Mouse (Mus musculus) heart, postnatal 0 days (tissue): Measurements from ENCODE around the gene Hnrnpul2. TPM values are rescaled to one million over a fixed set of nuclear protein-coding genes. Genes with fewer than 3 reads are reported as not detected.

Experiments used
- ATAC-seq: fragments of 200-750 bp; cut with Nextera tagmentation; 2 replicates; pipeline ENCODE4 v1.8.0; 2017; ENCODE audit warnings: low read depth, moderate number of reproducible peaks, moderate library complexity; ENCODE audit not compliant: insufficient read depth
- DNase-seq: peaks from one replicate; pipeline ENCODE4 v3.0.0-alpha.2; 2016; ENCODE audit warnings: low spot score
- H3K27ac ChIP-seq: fragments of 300-500 bp; sonication (generic); 2 replicates; pipeline ENCODE4 v1.5.1; 2014; ENCODE audit warnings: low read depth, mild to moderate bottlenecking
- H3K27me3 ChIP-seq: fragments of 300-500 bp; sonication (generic); 2 replicates; pipeline ENCODE4 v1.6.1; 2014; ENCODE audit warnings: low read length, mixed read lengths; ENCODE audit not compliant: control insufficient read depth, insufficient read depth
- H3K36me3 ChIP-seq: fragments of 300-500 bp; sonication (generic); replicated peaks from 2 replicates; pipeline ENCODE4 v1.6.1; 2014; ENCODE audit warnings: low read length, mixed read lengths; ENCODE audit not compliant: control insufficient read depth, insufficient read depth
- H3K4me1 ChIP-seq: fragments of 300-500 bp; sonication (generic); 2 replicates; pipeline ENCODE4 v1.6.1; 2014; ENCODE audit warnings: antibody characterized with exemption; ENCODE audit not compliant: control insufficient read depth, insufficient read depth
- H3K4me2 ChIP-seq: fragments of 300-500 bp; sonication (generic); 2 replicates; pipeline ENCODE4 v1.6.1; 2014; ENCODE audit warnings: low read depth, mild to moderate bottlenecking, low read length, moderate library complexity
- H3K4me3 ChIP-seq: fragments of 300-500 bp; sonication (generic); 2 replicates; pipeline ENCODE4 v1.5.1; 2014; ENCODE audit warnings: low read depth, low read length
- H3K9ac ChIP-seq: fragments of 300-500 bp; sonication (generic); replicated peaks from 2 replicates; pipeline ENCODE4 v1.6.1; 2014; ENCODE audit warnings: low read depth, low read length, mixed read lengths
- H3K9me3 ChIP-seq: fragments of 300-500 bp; sonication (generic); replicated peaks from 2 replicates; pipeline ENCODE4 v1.6.1; 2016; ENCODE audit warnings: low read length; ENCODE audit not compliant: control insufficient read depth
- CTCF ChIP-seq: IDR thresholded peaks from 2 replicates; pipeline ENCODE4 v1.5.1; 2016; ENCODE audit warnings: antibody characterized with exemption, control low read depth, low read depth
- EP300 ChIP-seq: IDR thresholded peaks from 2 replicates; pipeline ENCODE4 v1.6.1; 2016; ENCODE audit warnings: antibody characterized with exemption, low read depth
- WGBS: fragments of 180-500 bp; shearing (Covaris S2); extraction: QIAGEN DNeasy Blood & Tissue Kit; methylation state at CpG from one replicate; pipeline ENCODE4 v1.1.7; 2014; 5-methylcytosine and 5-hydroxymethylcytosine counted together
- polyA plus RNA-seq: library from polyadenylated mRNA; unstranded; fragments of >200 nt; fragmentation: Nextera tagmentation; extraction: Ambion mirVana; gene quantifications from 2 replicates; pipeline ENCODE4 v1.2.1, GENCODE M21; 2015
- total RNA-seq: library from RNA; depleted of rRNA; stranded (reverse); fragments of >200 nt; gene quantifications from 2 replicates; pipeline ENCODE4 v1.2.3, GENCODE M21; 2014; ENCODE audit warnings: low replicate concordance

The Hnrnpul2 gene
- total and polyA plus RNA-seq, 2 experiments from 2014 or later: 2.5 to 7.1 TPM

GRCm38 (mm10) chr19:8798264-8798946 lies 21.4 kb upstream of the Hnrnpul2 start, which contains the start of gene Polr2g:
TSS of gene Polr2g (minus strand) at chr19:8798577.
- H3K27me3 ChIP-seq: no peaks in the 10 kb centered on the region
- H3K4me1 ChIP-seq: peaks cover 13% of the 10 kb centered on the region; the same call in 1 of the 2 replicates
- ATAC-seq (peak; percentile 78), DNase-seq (peak; percentile 96)
- peaks cover 25% of the 10 kb centered on the region for H3K36me3 ChIP-seq
- no peaks in the 10 kb centered on the region for H3K9me3 ChIP-seq
- WGBS: 1% methylated on average over 25 of the region's 25 CpGs
- peak within 1 kb of the TSS; percentile 71 for H3K4me3 ChIP-seq
- H3K4me2 ChIP-seq: peak within 1 kb of the TSS; percentile 76
- peak; percentile 20; the same call in 1 of the 2 replicates for TF ChIP-seq EP300
- TF ChIP-seq CTCF: no peak
- H3K27ac ChIP-seq: peak within 1 kb of the TSS; percentile 73
- H3K9ac ChIP-seq: peak within 1 kb of the TSS; percentile 68

- H3K4me3 ChIP-seq: peak overlapping the region; percentile 71
- peak overlapping the region; percentile 73 for H3K27ac ChIP-seq
- no peaks in the 10 kb centered on the region for H3K9me3 ChIP-seq
- H3K4me2 ChIP-seq: peak overlapping the region; percentile 76
- H3K4me1 ChIP-seq: peaks cover 13% of the 10 kb centered on the region; the same call in 1 of the 2 replicates
- TF ChIP-seq CTCF (no peak), EP300 (no peak)
- no peak for DNase-seq
- no peak for ATAC-seq
- no peak overlapping the region for H3K9ac ChIP-seq
- no peaks in the 10 kb centered on the region for H3K27me3 ChIP-seq
- peaks cover 20% of the 10 kb centered on the region for H3K36me3 ChIP-seq
These were observed 20.9 kb upstream of the Hnrnpul2 start for GRCm38 (mm10) chr19:8798947-8799315.

DNA sequence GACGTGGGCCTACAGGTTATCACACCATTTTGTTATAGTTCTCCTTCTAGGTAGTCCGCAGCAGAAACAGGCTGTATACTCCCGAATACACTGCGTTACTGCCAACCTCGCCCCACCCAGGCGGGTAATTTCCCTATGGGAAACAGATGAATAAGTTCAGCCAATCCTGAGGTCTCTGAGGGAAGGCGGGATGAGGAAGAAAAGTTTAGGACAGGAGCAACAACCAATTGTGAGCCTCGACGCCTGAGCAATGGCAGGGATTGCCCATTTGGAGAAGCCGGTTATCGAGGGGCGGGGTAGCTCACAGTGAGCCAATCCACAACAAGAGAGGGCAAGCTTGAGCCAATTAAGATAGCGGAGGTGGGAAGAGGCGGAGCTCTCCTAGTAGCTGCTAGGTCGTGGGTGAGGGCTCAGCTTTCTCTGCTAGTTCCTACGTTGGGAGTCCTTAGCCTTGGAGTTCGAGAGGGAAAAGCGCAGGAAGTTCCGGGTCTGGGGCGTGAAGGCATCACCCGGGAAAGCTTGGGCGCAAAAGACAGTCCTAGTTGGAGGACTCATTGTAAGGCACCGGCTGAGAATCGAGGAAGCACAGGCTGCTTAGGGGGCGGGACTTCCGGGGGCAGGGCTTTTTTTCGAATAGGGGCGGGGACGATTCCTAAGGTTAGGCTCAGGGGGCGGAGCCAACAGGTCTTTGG lies 17.5 kb upstream of the Hnrnpul2 start, which contains the start of gene Zbtb3:
Gene Zbtb3 (plus strand): TSS at position 426 of the 692 bp plus-strand sequence.
- Histone ChIP-seq H3K36me3 (peaks cover 18% of the 10 kb centered on the region; the same call in 1 of the 2 replicates), H3K27ac (peak within 1 kb of the TSS; percentile 85), H3K4me2 (peak within 1 kb of the TSS; percentile 73), H3K9me3 (no peaks in the 10 kb centered on the region), H3K9ac (peak within 1 kb of the TSS; percentile 40), H3K4me1 (peaks cover 13% of the 10 kb centered on the region; the same call in 1 of the 2 replicates), H3K4me3 (peak within 1 kb of the TSS; percentile 63), H3K27me3 (no peaks in the 10 kb centered on the region)
- ATAC-seq (peak; percentile 97), DNase-seq (peak; percentile 99)
- WGBS: under 1% methylated on average over 30 of the region's 30 CpGs
- no peak for TF ChIP-seq EP300
- TF ChIP-seq CTCF: no peak

- TF ChIP-seq EP300 (no peak), CTCF (no peak)
- ATAC-seq (no peak), DNase-seq (no peak)
- Histone ChIP-seq H3K4me3 (no peak overlapping the region), H3K27ac (no peak overlapping the region), H3K9me3 (no peaks in the 10 kb centered on the region), H3K27me3 (no peaks in the 10 kb centered on the region), H3K4me2 (peak overlapping the region; percentile 73; the same call in 1 of the 2 replicates), H3K4me1 (peaks cover 9% of the 10 kb centered on the region; the same call in 1 of the 2 replicates), H3K36me3 (peaks cover 19% of the 10 kb centered on the region; the same call in 1 of the 2 replicates), H3K9ac (no peak overlapping the region)
- WGBS: 88% methylated on average over 9 of the region's 9 CpGs
These were observed 16.5 kb upstream of the Hnrnpul2 start for GRCm38 (mm10) chr19:8803204-8803780.

DNA sequence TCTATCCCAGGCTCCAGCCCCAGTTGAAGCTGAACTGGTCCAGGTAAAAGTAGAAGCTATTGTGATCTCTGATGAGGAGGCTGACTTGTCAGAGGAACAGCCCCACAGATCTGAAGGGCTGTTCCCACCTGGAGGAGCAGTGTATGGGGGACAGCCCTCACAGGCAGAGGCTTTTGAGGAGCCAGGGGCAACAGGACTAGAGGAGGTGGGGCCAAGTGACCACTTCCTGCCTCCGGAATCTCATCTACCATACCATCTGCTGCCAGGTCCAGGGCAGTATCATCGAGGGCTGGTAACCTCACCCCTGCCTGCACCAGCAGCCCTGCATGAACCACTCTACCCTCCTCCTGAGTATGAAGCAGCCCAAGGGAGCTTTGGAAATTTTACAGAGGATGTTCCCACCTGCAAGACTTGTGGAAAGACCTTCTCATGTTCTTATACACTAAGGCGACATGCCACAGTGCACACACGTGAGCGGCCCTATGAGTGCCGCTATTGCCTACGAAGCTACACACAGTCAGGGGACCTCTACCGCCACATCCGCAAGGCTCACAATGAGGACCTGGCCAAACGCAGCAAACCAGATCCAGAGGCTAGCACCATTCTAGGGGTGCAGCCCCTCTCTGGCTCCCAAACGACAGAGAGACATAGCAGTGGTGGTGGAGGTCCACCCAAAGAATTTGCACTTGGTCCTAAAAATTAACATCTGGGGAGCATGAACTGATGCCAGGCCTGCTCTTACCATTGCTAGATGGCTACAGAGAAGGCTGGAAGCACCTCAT lies 15.7 kb upstream of the Hnrnpul2 start:
- Histone ChIP-seq H3K4me2 (no peak overlapping the region), H3K9ac (no peak overlapping the region), H3K27ac (no peak overlapping the region), H3K4me3 (no peak overlapping the region), H3K9me3 (no peaks in the 10 kb centered on the region), H3K27me3 (no peaks in the 10 kb centered on the region), H3K36me3 (peaks cover 24% of the 10 kb centered on the region), H3K4me1 (peaks cover 9% of the 10 kb centered on the region; the same call in 1 of the 2 replicates)
- WGBS: 87% methylated on average over 11 of the region's 11 CpGs
- no peak for ATAC-seq
- no peak for TF ChIP-seq EP300
- TF ChIP-seq CTCF: no peak
- no peak for DNase-seq
